Mouse (Mus musculus): ENCODE results near the gene Akt1s1. TPM values are rescaled to one million over a fixed set of nuclear protein-coding genes. Genes with fewer than 3 reads are reported as not detected.

Gene Akt1s1
- polyA plus RNA-seq, 1 experiment from 2014 or later, result 118 TPM

GRCm38 (mm10) chr7:44856265-44856916 lies 7.6 kb downstream of the Akt1s1 start:
- H3K9ac ChIP-seq, result no peak overlapping the region
- peak overlapping the region; percentile 68 for H3K4me3 ChIP-seq
- peak overlapping the region; percentile 91 for H3K4me2 ChIP-seq
- H3K36me3 ChIP-seq, result peaks cover 18% of the 10 kb centered on the region
- no peak for ATAC-seq (ENCODE audit: insufficient number of reproducible peaks, low FRiP score, low TSS enrichment, low read depth)
- peaks cover 74% of the 10 kb centered on the region for H3K4me1 ChIP-seq
- H3K9me3 ChIP-seq, result no peaks in the 10 kb centered on the region
- H3K27me3 ChIP-seq, result no peaks in the 10 kb centered on the region
- WGBS, result 60% methylated on average over 9 of the region's 9 CpGs
- peak overlapping the region; percentile 95 for H3K27ac ChIP-seq

- Histone ChIP-seq H3K36me3 (peaks cover 20% of the 10 kb centered on the region), H3K9me3 (no peaks in the 10 kb centered on the region), H3K27me3 (no peaks in the 10 kb centered on the region), H3K4me3 (peak within 1 kb of the TSS; percentile 68), H3K4me1 (peaks cover 70% of the 10 kb centered on the region), H3K9ac (peak within 1 kb of the TSS; percentile 76), H3K4me2 (peak within 1 kb of the TSS; percentile 91), H3K27ac (peak within 1 kb of the TSS; percentile 95)
- under 1% methylated on average over 32 of the region's 32 CpGs for WGBS
- ATAC-seq (ENCODE audit: insufficient number of reproducible peaks, low FRiP score, low TSS enrichment, low read depth), result peak; percentile 31
Observed at GRCm38 (mm10) chr7:44857042-44857552, 8.3 kb downstream of the Akt1s1 start, which contains the start of gene Pnkp. Pnkp (plus strand) TSS chr7:44857139.

GRCm38 (mm10) chr7:44857905-44858304 lies 9.1 kb downstream of the Akt1s1 start:
- no peak for ATAC-seq (ENCODE audit: insufficient number of reproducible peaks, low FRiP score, low TSS enrichment, low read depth)
- peak overlapping the region; percentile 76; the same call in 1 of the 2 replicates for H3K9ac ChIP-seq
- H3K9me3 ChIP-seq, result no peaks in the 10 kb centered on the region
- H3K36me3 ChIP-seq, result peaks cover 20% of the 10 kb centered on the region
- peaks cover 66% of the 10 kb centered on the region for H3K4me1 ChIP-seq
- peak overlapping the region; percentile 95 for H3K27ac ChIP-seq
- WGBS, result 28% methylated on average over 8 of the region's 8 CpGs
- H3K27me3 ChIP-seq, result no peaks in the 10 kb centered on the region
- peak overlapping the region; percentile 91 for H3K4me2 ChIP-seq
- H3K4me3 ChIP-seq, result peak overlapping the region; percentile 68

GRCm38 (mm10) chr7:44859896-44860295 lies 11.1 kb downstream of the Akt1s1 start:
- H3K4me3 ChIP-seq, result no peak overlapping the region
- 91% methylated on average over 11 of the region's 11 CpGs for WGBS
- no peaks in the 10 kb centered on the region for H3K27me3 ChIP-seq
- H3K9ac ChIP-seq, result no peak overlapping the region
- peaks cover 35% of the 10 kb centered on the region for H3K36me3 ChIP-seq
- ATAC-seq (ENCODE audit: insufficient number of reproducible peaks, low FRiP score, low TSS enrichment, low read depth), result no peak
- no peaks in the 10 kb centered on the region for H3K9me3 ChIP-seq
- H3K4me1 ChIP-seq, result peaks cover 60% of the 10 kb centered on the region
- H3K27ac ChIP-seq, result no peak overlapping the region
- H3K4me2 ChIP-seq, result no peak overlapping the region

GRCm38 (mm10) chr7:44860576-44861428 lies 12.0 kb downstream of the Akt1s1 start:
- peak overlapping the region; percentile 68 for H3K27ac ChIP-seq
- H3K9me3 ChIP-seq, result no peaks in the 10 kb centered on the region
- no peak overlapping the region for H3K4me2 ChIP-seq
- 59% methylated on average over 22 of the region's 22 CpGs for WGBS
- H3K4me1 ChIP-seq, result peaks cover 60% of the 10 kb centered on the region
- no peak overlapping the region for H3K4me3 ChIP-seq
- H3K9ac ChIP-seq, result no peak overlapping the region
- H3K27me3 ChIP-seq, result no peaks in the 10 kb centered on the region
- ATAC-seq (ENCODE audit: insufficient number of reproducible peaks, low FRiP score, low TSS enrichment, low read depth), result no peak
- H3K36me3 ChIP-seq, result peaks cover 45% of the 10 kb centered on the region

GRCm38 (mm10) chr7:44861429-44861816 lies 12.6 kb downstream of the Akt1s1 start:
- Histone ChIP-seq H3K36me3 (peaks cover 50% of the 10 kb centered on the region), H3K27me3 (no peaks in the 10 kb centered on the region), H3K4me1 (peaks cover 62% of the 10 kb centered on the region), H3K9me3 (no peaks in the 10 kb centered on the region), H3K27ac (peak overlapping the region; percentile 68), H3K4me2 (no peak overlapping the region), H3K9ac (no peak overlapping the region), H3K4me3 (no peak overlapping the region)
- no peak for ATAC-seq (ENCODE audit: insufficient number of reproducible peaks, low FRiP score, low TSS enrichment, low read depth)
- 76% methylated on average over 14 of the region's 14 CpGs for WGBS

GRCm38 (mm10) chr7:44862434-44862833 lies 13.6 kb downstream of the Akt1s1 start:
- H3K4me3 ChIP-seq, result no peak overlapping the region
- H3K27ac ChIP-seq, result no peak overlapping the region
- peaks cover 69% of the 10 kb centered on the region for H3K4me1 ChIP-seq
- WGBS, result 69% methylated on average over 8 of the region's 8 CpGs
- H3K9me3 ChIP-seq, result no peaks in the 10 kb centered on the region
- H3K9ac ChIP-seq, result no peak overlapping the region
- peaks cover 50% of the 10 kb centered on the region for H3K36me3 ChIP-seq
- no peak for ATAC-seq (ENCODE audit: insufficient number of reproducible peaks, low FRiP score, low TSS enrichment, low read depth)
- no peak overlapping the region for H3K4me2 ChIP-seq
- H3K27me3 ChIP-seq, result no peaks in the 10 kb centered on the region

- H3K36me3 ChIP-seq, result peaks cover 50% of the 10 kb centered on the region
- 91% methylated on average over 14 of the region's 14 CpGs for WGBS
- H3K27ac ChIP-seq, result peak overlapping the region; percentile 39
Observed at GRCm38 (mm10) chr7:44863210-44863609, 14.4 kb downstream of the Akt1s1 start.

GRCm38 (mm10) chr7:44863982-44864494 lies 15.2 kb downstream of the Akt1s1 start:
- 84% methylated on average over 11 of the region's 11 CpGs for WGBS
- no peak for ATAC-seq (ENCODE audit: insufficient number of reproducible peaks, low FRiP score, low TSS enrichment, low read depth)
- H3K4me1 ChIP-seq, result peaks cover 69% of the 10 kb centered on the region
- no peaks in the 10 kb centered on the region for H3K27me3 ChIP-seq
- peaks cover 50% of the 10 kb centered on the region for H3K36me3 ChIP-seq
- H3K4me3 ChIP-seq, result no peak overlapping the region
- 0 out of 2 replicates have a peak overlapping the region, but pooled peaks have one; percentile 39 for H3K27ac ChIP-seq
- H3K4me2 ChIP-seq, result no peak overlapping the region
- no peak overlapping the region; the same call in 1 of the 2 replicates for H3K9ac ChIP-seq
- no peaks in the 10 kb centered on the region for H3K9me3 ChIP-seq

More at GRCm38 (mm10) chr7:44863210-44863609, 14.4 kb downstream of the Akt1s1 start:
- no peak for ATAC-seq (ENCODE audit: insufficient number of reproducible peaks, low FRiP score, low TSS enrichment, low read depth)
- Histone ChIP-seq H3K9ac (no peak overlapping the region), H3K4me1 (peaks cover 70% of the 10 kb centered on the region), H3K9me3 (no peaks in the 10 kb centered on the region), H3K27me3 (no peaks in the 10 kb centered on the region), H3K4me3 (no peak overlapping the region), H3K4me2 (no peak overlapping the region)

GRCm38 (mm10) chr7:44864595-44865542 lies 16.1 kb downstream of the Akt1s1 start:
- WGBS, result 75% methylated on average over 24 of the region's 24 CpGs
- H3K4me3 ChIP-seq, result no peak overlapping the region
- H3K27ac ChIP-seq, result peak overlapping the region; percentile 74
- no peak overlapping the region for H3K4me2 ChIP-seq
- H3K4me1 ChIP-seq, result peaks cover 67% of the 10 kb centered on the region
- H3K9ac ChIP-seq, result no peak overlapping the region
- H3K36me3 ChIP-seq, result peaks cover 50% of the 10 kb centered on the region
- no peak for ATAC-seq (ENCODE audit: insufficient number of reproducible peaks, low FRiP score, low TSS enrichment, low read depth)
- H3K27me3 ChIP-seq, result no peaks in the 10 kb centered on the region
- no peaks in the 10 kb centered on the region for H3K9me3 ChIP-seq

Measured in limb, embryonic 15.5 days (tissue).